Mouse (Mus musculus) kidney, adult 2 months (tissue): ENCODE measurements around the gene Thap3. TPM values are rescaled to one million over a fixed set of nuclear protein-coding genes. Genes with fewer than 3 reads are reported as not detected.

Source experiments
- DNase-seq: peaks from one replicate; pipeline ENCODE4 v3.0.0; 2021
- H3K27ac ChIP-seq: fragments of 200-500 bp; 2 replicates; pipeline ENCODE4 v1.5.1; 2012; ENCODE audit warnings: low read depth, low read length, control low read depth, inconsistent platforms; ENCODE audit not compliant: insufficient read depth
- H3K27me3 ChIP-seq: fragments of 200-500 bp; replicated peaks from 2 replicates; pipeline ENCODE4 v1.6.1; 2012; ENCODE audit warnings: mild to moderate bottlenecking, moderate library complexity, low read length, inconsistent platforms; ENCODE audit not compliant: control insufficient read depth, insufficient read depth
- H3K36me3 ChIP-seq: fragments of 200-500 bp; 2 replicates; pipeline ENCODE4 v1.6.1; 2012; ENCODE audit warnings: mild to moderate bottlenecking, moderate library complexity, low read length, inconsistent platforms; ENCODE audit not compliant: control insufficient read depth, insufficient read depth
- H3K4me1 ChIP-seq: fragments of 200-500 bp; 2 replicates; pipeline ENCODE4 v1.6.1; 2011; ENCODE audit warnings: low read length; ENCODE audit not compliant: control insufficient read depth, insufficient read depth
- H3K4me3 ChIP-seq: fragments of 200-500 bp; 2 replicates; pipeline ENCODE4 v1.5.1; 2011; ENCODE audit warnings: mild to moderate bottlenecking, low read depth, low read length, control low read depth; ENCODE audit not compliant: insufficient read depth
- CTCF ChIP-seq: fragments of 200-500 bp; conservative IDR thresholded peaks from 2 replicates; pipeline ENCODE4 v1.5.1; 2011; ENCODE audit warnings: low read depth, mild to moderate bottlenecking, control low read depth, low read length, moderate library complexity, mixed read lengths; ENCODE audit not compliant: insufficient read depth, insufficient read length
- POLR2A ChIP-seq: fragments of 200-500 bp; IDR thresholded peaks from one replicate; pipeline ENCODE4 v1.6.1; 2011; ENCODE audit warnings: low read depth, low read length, control low read depth
- WGBS: fragments of 180-500 bp; shearing (Covaris S2); methylation state at CpG from one replicate; pipeline ENCODE4 v1.1.7; 2018; 5-methylcytosine and 5-hydroxymethylcytosine counted together
- polyA plus RNA-seq: library from polyadenylated mRNA; depleted of rRNA; stranded (reverse); fragments of >200 nt; gene quantifications from 2 replicates; pipeline ENCODE4 v1.2.3, GENCODE M21; 2012

The Thap3 gene
- polyA plus RNA-seq, 1 experiment = 30.6 TPM

- Histone ChIP-seq H3K27ac (peak within 1 kb of the TSS; percentile 19), H3K27me3 (no peaks in the 10 kb centered on the region), H3K4me1 (peaks cover 6% of the 10 kb centered on the region; the same call in 1 of the 2 replicates), H3K4me3 (peak within 1 kb of the TSS; percentile 66), H3K36me3 (no peaks in the 10 kb centered on the region)
- DNase-seq = peak; percentile 99
- no peak for TF ChIP-seq CTCF
- WGBS = under 1% methylated on average over 35 of the region's 35 CpGs
These were observed 38.7 kb upstream of the Thap3 start, which contains the start of gene Zbtb48 for GRCm38 (mm10) chr4:152027524-152027923. TSS of gene Zbtb48 (minus strand) at chr4:152027671.

DNA sequence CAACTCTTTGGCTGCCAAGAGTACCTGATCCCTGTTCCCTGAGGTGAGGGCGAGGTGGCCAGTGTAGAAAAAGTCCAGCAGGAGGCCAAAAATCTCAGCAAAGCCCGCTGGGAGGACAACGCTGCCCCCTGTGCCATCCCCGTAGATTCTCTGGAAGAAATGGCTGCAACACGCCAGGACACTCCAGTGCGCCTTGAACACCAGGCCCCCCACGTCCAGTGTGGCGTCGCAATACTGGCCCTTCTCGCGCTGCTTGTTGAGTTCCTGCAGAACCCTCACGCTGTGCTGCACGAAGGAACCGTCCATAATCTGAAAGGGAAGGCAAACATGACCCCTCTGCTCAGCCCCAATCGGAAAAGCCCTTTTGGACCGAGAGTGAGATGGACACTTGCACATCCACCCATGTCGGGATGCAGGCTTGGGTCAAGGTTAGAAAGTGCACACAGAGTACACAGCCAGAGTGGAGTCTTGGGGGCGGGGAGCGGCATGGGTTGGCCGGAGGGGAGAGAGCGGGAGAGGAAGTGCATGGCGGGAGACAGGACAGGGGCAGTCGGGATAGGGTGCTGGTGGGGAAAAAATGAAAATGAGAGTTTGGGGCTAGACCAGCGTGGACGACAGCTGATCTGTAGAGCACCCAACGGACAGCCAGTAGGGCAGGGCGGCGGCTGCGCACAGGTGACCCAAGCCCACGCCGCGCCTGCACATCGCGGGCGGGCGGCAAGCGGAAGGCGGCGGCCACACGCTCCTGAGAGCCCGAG lies 38.1 kb upstream of the Thap3 start:
- DNase-seq = peak; percentile 51
- H3K4me1 ChIP-seq = peaks cover 6% of the 10 kb centered on the region; the same call in 1 of the 2 replicates
- 2% methylated on average over 41 of the region's 41 CpGs for WGBS
- H3K36me3 ChIP-seq = no peaks in the 10 kb centered on the region
- no peak for TF ChIP-seq POLR2A
- 0 out of 2 replicates have a peak, but pooled peaks have one; percentile 4 for TF ChIP-seq CTCF
- peak overlapping the region; percentile 66 for H3K4me3 ChIP-seq
- H3K27me3 ChIP-seq = no peaks in the 10 kb centered on the region
- peak overlapping the region; percentile 19 for H3K27ac ChIP-seq

DNA sequence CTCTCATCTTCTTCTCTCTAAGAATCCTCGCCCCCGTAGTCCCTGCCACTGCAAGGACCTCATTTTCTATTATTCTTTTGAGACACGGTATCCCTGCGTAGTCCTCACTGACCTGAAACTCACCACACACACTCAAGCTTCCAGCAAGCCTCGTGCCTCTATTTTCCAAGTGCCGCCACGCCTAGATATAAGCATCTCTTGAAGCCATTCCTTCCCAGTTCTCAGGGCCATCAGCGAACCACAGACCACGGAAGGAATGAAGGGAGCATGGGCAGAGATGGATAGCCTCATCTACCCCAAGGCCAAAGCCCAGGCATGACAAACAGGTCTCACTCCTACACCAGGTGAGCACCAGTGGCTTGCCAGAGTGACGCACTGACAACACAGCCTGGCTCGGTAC lies 35.7 kb upstream of the Thap3 start:
- H3K4me3 ChIP-seq = no peak overlapping the region
- WGBS = 94% methylated on average over 11 of the region's 11 CpGs
- no peaks in the 10 kb centered on the region for H3K27me3 ChIP-seq
- H3K4me1 ChIP-seq = peaks cover 6% of the 10 kb centered on the region; the same call in 1 of the 2 replicates
- no peaks in the 10 kb centered on the region for H3K36me3 ChIP-seq
- no peak for TF ChIP-seq POLR2A
- TF ChIP-seq CTCF = no peak
- DNase-seq = no peak
- no peak overlapping the region for H3K27ac ChIP-seq

DNA sequence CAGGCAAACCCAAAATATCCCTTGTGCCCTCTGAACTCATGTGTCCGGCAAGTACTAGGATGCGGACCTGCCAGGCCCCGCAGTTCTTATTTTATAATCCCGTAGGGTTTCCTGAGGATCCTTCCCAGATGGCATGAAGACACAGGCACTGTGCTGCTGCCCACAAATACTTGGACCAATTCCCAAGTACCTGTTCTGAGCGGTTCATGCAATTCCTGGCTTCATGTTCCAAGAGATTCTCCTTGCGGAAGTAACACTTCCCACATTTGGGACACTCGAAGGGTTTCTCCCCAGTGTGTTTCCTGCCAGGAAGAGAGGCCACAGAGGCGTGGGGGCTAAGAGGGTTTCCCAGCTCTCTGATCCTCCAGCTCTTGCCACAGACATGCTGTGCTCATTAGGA lies 33.7 kb upstream of the Thap3 start:
- Histone ChIP-seq H3K27ac (no peak overlapping the region), H3K4me1 (0 out of 2 replicates have a peak, but pooled peaks cover 6% of the 10 kb centered on the region), H3K36me3 (no peaks in the 10 kb centered on the region), H3K4me3 (no peak overlapping the region), H3K27me3 (no peaks in the 10 kb centered on the region)
- TF ChIP-seq POLR2A (no peak), CTCF (no peak)
- 70% methylated on average over 8 of the region's 8 CpGs for WGBS
- DNase-seq = no peak

- no peak for DNase-seq
- no peaks in the 10 kb centered on the region for H3K27me3 ChIP-seq
- no peaks in the 10 kb centered on the region for H3K36me3 ChIP-seq
- TF ChIP-seq CTCF = peak; percentile 24; the same call in 1 of the 2 replicates
- TF ChIP-seq POLR2A = no peak
- no peak overlapping the region for H3K4me3 ChIP-seq
- 0 out of 2 replicates have a peak, but pooled peaks cover 2% of the 10 kb centered on the region for H3K4me1 ChIP-seq
- 78% methylated on average over 12 of the region's 12 CpGs for WGBS
- H3K27ac ChIP-seq = no peak overlapping the region
These were observed 32.8 kb upstream of the Thap3 start for GRCm38 (mm10) chr4:152021568-152022097.

GRCm38 (mm10) chr4:152020024-152020423 lies 31.2 kb upstream of the Thap3 start:
- no peak overlapping the region for H3K27ac ChIP-seq
- H3K36me3 ChIP-seq = no peaks in the 10 kb centered on the region
- no peak for TF ChIP-seq POLR2A
- TF ChIP-seq CTCF = no peak
- no peaks in the 10 kb centered on the region for H3K27me3 ChIP-seq
- H3K4me3 ChIP-seq = no peak overlapping the region
- WGBS = 90% methylated on average over 21 of the region's 21 CpGs
- no peaks in the 10 kb centered on the region for H3K4me1 ChIP-seq
- no peak for DNase-seq

GRCm38 (mm10) chr4:152019073-152019472 lies 30.3 kb upstream of the Thap3 start:
- no peak for DNase-seq
- 85% methylated on average over 6 of the region's 6 CpGs for WGBS
- no peak for TF ChIP-seq POLR2A
- TF ChIP-seq CTCF = no peak
- Histone ChIP-seq H3K27ac (no peak overlapping the region), H3K36me3 (no peaks in the 10 kb centered on the region), H3K4me1 (no peaks in the 10 kb centered on the region), H3K4me3 (no peak overlapping the region), H3K27me3 (no peaks in the 10 kb centered on the region)
